Mouse (Mus musculus) liver, embryonic 14 days (tissue): ENCODE results near the gene Tdrkh. TPM values are rescaled to one million over a fixed set of nuclear protein-coding genes. Genes with fewer than 3 reads are reported as not detected.

Experiments
- polyA plus RNA-seq: library from polyadenylated mRNA; depleted of rRNA; stranded (reverse); fragments of >200 nt; gene quantifications from 2 replicates; pipeline ENCODE4 v1.2.3, GENCODE M21; 2012; rRNA removed

Gene Tdrkh
- polyA plus RNA-seq, result 2.4 and 3.3 TPM in 2 replicates

DNA sequence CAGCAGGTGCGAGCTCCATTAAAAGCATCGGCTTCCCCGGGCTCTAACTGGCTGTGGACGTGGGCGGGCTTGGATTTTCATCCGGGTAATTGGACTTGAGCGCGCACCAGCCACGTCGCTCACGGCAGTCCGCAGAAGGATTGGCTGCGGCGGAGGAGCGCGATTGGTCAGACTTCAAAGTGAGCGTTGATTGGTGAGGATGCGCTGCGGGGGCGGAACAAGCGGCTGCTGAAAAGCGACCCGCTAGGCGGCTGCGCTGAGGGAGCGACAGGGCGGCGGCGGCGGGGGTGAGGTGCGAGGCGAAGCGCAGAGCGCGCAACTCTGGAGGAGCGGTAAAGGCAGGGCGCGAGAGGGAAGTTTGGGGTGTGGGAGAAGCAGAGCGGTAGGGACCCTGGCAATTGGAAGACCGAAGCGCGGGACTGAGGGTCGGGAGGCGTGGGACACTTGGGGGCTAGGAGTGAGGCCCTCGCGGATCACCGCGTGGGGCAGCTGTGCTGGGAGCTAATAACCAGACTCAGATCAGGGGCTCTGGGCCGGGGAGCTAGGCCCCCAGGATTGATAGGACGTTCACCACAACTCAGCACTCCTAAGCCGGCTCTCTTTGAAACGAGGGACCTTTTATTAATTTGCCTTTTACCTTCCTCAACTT, at the start of gene Tdrkh:
Tdrkh (plus strand) TSS at position 243 of the 649 bp plus-strand sequence.

DNA sequence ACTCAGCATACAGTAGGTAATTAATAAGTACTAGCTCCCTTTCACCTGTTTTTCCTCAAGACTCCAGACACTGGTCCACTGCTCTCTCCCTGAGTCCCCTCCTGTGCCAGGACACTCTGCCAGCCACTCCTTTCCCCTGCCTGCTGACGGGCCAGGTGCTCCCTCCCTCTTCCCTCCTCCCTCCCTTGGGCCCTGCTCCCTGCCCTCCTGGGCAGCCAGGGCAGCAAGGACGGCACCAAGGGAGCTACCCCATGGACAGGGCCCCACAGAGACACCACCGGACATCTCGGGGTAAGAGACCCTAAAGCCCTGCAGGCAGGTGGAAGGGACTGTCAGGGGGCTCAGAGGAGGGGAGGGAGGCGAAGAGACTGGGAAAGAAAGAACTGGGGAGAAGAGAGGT, 40.4 kb upstream of the Tdrkh start, which contains the start of gene Rorc:
Rorc (plus strand) TSS at position 154 of the 400 bp plus-strand sequence.

DNA sequence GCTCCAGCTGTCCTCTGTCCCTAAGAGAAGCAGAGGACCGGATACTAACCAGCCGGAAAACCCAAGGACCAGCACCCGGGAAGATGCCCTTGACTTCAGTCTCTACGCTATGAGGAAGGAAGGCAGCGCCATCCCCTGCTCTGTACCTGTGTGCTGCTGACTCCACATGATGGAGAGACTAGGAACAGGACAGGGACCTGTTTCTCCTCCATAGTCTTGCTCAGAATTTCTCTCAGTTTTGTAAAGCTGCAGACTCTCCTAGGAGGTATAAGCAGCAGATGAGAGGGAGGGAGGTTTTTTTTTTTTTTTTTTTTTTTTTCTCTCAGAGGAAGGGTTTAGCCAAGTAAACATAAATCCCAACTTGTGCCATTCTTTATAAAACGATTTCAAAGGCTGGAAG, 14.9 kb upstream of the Tdrkh start, which contains the start of gene Lingo4:
Lingo4 (plus strand) TSS at position 301 of the 400 bp plus-strand sequence.

DNA sequence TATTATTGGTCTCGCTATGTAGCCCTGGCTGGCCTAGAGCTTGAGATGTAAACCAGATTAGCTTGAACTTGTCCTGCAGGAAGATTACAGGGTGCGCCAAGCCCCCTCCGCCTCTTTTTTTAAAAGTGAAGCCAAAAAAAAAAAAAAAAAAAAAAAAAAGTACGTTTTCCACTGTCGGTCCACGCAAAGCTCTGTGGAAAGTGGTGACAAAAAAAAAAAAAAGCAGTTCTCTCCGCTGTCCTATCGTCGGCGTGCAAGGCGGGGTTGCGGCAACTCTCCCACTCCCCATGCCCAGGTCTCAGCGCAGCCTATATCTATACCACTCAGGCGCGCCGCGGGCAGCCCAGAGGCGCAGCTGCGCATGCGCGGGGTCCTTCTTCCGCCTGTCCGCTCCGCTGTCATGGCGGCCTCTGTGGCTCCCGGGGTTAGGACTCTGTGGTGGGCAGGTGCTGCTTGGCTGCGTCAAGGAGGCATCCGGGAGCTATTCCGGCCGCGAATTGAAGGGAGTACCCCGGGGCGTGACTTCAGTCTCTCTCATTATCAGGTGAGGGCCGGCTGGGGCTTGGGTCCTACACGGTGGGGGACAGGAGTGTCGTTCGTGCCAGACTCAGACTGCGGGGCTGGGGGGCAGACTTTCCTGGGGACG, 30.0 kb downstream of the Tdrkh start, which contains the start of gene Mrpl9:
Mrpl9 (plus strand) TSS at position 368 of the 646 bp plus-strand sequence.

DNA sequence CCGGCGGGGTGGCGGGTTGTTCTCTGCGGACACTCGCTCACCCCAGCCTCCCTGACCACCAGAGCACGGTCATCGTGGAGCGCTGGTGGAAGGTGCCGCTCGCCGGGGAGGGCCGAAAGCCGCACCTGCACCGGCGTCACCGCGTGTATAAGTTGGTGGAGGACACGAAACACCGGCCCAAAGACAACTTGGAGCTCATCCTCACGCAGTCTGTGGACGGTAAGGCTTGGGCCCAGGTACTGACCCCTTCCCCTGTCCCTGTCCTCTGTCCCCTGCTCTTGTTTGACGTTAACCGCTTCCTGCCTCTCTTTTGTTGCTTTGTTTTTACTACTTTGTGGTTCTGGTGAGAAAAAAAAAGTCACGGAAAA, 30.5 kb downstream of the Tdrkh start, which contains the start of gene Oaz3:
Oaz3 (minus strand) TSS at position 319 of the 368 bp plus-strand sequence.

DNA sequence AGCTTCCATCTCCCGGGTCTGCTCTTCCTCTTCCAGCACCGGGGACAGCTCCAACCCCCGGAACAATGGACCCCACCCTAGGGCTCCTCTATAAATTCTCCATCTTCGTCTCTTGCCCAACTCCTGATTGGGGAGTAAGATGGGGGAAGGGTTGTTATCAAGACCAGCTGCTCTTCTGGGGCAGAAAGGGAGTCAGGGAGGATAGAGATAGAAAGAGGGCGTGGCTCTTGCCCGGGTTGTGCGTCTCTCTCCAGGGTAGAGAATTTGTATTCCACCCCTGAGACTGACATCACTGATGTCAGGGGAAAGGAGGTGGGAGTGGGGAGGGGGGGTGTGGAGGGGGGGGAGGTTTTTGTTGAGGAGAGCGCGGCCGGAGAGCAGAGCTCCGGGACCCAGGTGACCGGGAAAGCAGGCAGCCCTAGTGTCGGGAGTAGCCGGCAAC, 64.9 kb downstream of the Tdrkh start, which contains the start of gene Celf3:
Celf3 (plus strand) TSS at position 315 of the 442 bp plus-strand sequence.

DNA sequence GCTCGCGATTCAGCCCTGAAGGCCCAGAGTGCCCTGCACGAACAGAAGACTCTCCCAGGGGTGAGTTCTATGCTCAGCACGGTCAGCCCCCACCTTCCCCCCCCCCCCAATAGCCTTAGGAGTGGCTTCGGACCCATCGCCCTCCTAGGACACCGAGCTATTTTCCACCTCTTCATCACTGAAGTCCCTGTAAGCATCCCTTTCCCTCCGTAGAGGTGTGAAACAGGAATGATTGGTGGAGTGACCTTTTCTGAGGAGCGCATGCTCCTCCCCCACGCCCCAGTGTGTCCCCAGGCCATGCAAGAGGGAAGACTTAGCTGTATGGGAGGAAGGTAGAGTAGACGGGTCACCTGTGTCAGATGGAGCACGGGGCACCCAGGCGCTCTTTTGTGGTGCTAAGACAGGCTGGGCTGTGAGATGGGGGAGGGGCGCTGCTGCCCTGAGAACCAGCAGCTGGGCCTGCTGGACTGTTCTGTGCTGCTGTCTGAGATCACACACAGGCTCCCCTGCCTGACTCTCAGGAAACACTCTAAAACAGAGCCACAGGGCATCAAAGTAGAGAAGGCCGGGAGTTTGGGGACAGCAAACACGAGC, 67.3 kb downstream of the Tdrkh start, which contains the start of gene Riiad1:
Riiad1 (minus strand) TSS at position 51 of the 594 bp plus-strand sequence.

Other genes with a start within 250 kb of the Tdrkh start
- not detected in 2 replicates for gene Gm10696, start 235.1 kb upstream of the Tdrkh start, polyA plus RNA-seq
- not detected in 2 replicates for gene Gm5286, start 216.6 kb upstream of the Tdrkh start, polyA plus RNA-seq
- not detected in 2 replicates for gene Gm4778, start 149.2 kb upstream of the Tdrkh start, polyA plus RNA-seq
- 1.2 and 1.3 TPM in 2 replicates for gene Them4, start 103.2 kb upstream of the Tdrkh start, polyA plus RNA-seq
- gene Them5, start 71.2 kb upstream of the Tdrkh start, polyA plus RNA-seq, result not detected in 2 replicates
- 0.02 and 0.03 TPM in 2 replicates for gene C2cd4d, start 50.8 kb upstream of the Tdrkh start, polyA plus RNA-seq
- gene Rorc, start 40.5 kb upstream of the Tdrkh start, polyA plus RNA-seq, result 0.57 and 0.76 TPM in 2 replicates
- gene Lingo4, start 14.8 kb upstream of the Tdrkh start, polyA plus RNA-seq, result 0.01 TPM in 2 replicates
- 35.3 and 41.5 TPM in 2 replicates for gene Mrpl9, start 30.0 kb downstream of the Tdrkh start, polyA plus RNA-seq
- gene Oaz3, start 30.6 kb downstream of the Tdrkh start, polyA plus RNA-seq, result 0.03 TPM in 1 of 2 replicates, not detected in the other
- gene Celf3, start 65.0 kb downstream of the Tdrkh start, polyA plus RNA-seq, result 0.02 and 0.15 TPM in 2 replicates
- 0.12 TPM in 2 replicates for gene Riiad1, start 67.1 kb downstream of the Tdrkh start, polyA plus RNA-seq
- 6.1 and 6.7 TPM in 2 replicates for gene Snx27, start 169.4 kb downstream of the Tdrkh start, polyA plus RNA-seq
- gene Gm10972, start 229.8 kb downstream of the Tdrkh start, polyA plus RNA-seq, result not detected in 2 replicates
- 5.9 and 6.1 TPM in 2 replicates for gene Tuft1, start 245.6 kb downstream of the Tdrkh start, polyA plus RNA-seq